Mouse (Mus musculus): Measurements from ENCODE around the gene Trmt2b. TPM values are rescaled to one million over a fixed set of nuclear protein-coding genes. Genes with fewer than 3 reads are reported as not detected.

The Trmt2b gene
- polyA plus RNA-seq, 1 experiment from 2014 or later, result 14.2 TPM

- WGBS, result 91% methylated on average over 10 of the region's 10 CpGs
- Histone ChIP-seq H3K9me3 (ENCODE audit: control insufficient read depth) (no peaks in the 10 kb centered on the region), H3K4me1 (replicated peaks; ENCODE audit: control insufficient read depth, insufficient read depth, low read length) (no peaks in the 10 kb centered on the region), H3K4me2 (replicated peaks; ENCODE audit: low read depth) (no peak overlapping the region), H3K4me3 (ENCODE audit: low read depth, low read length) (no peak overlapping the region), H3K36me3 (ENCODE audit: control insufficient read depth, insufficient read depth) (peaks cover 8% of the 10 kb centered on the region), H3K27me3 (replicated peaks; ENCODE audit: control insufficient read depth, insufficient read depth, low read length) (no peaks in the 10 kb centered on the region), H3K27ac (ENCODE audit: low read depth, low read length) (no peak overlapping the region), H3K9ac (ENCODE audit: low read depth, low read length) (no peak overlapping the region)
- no peak for ATAC-seq
- TF ChIP-seq CTCF (IDR thresholded peaks at IDR 0.05; ENCODE audit: low read depth), result no peak
Observed at GRCm38 (mm10) chrX:134238266-134238665, 38.5 kb downstream of the Trmt2b start.

- H3K9ac ChIP-seq (ENCODE audit: low read depth, low read length), result no peak overlapping the region
- no peak for TF ChIP-seq CTCF (IDR thresholded peaks at IDR 0.05; ENCODE audit: low read depth)
- 86% methylated on average over 1 of the region's 1 CpGs for WGBS
Observed at GRCm38 (mm10) chrX:134233048-134233447, 43.7 kb downstream of the Trmt2b start.

GRCm38 (mm10) chrX:134221856-134222255 is 54.9 kb downstream of the Trmt2b start, which contains the start of gene Nox1:
Gene Nox1, minus strand, starts transcription at chrX:134221956.
- Histone ChIP-seq H3K4me1 (replicated peaks; ENCODE audit: control insufficient read depth, insufficient read depth, low read length) (no peaks in the 10 kb centered on the region), H3K4me3 (ENCODE audit: low read depth, low read length) (no peak within 1 kb of the TSS), H3K27ac (ENCODE audit: low read depth, low read length) (no peak within 1 kb of the TSS), H3K4me2 (replicated peaks; ENCODE audit: low read depth) (no peak within 1 kb of the TSS), H3K27me3 (replicated peaks; ENCODE audit: control insufficient read depth, insufficient read depth, low read length) (no peaks in the 10 kb centered on the region), H3K9me3 (ENCODE audit: control insufficient read depth) (no peaks in the 10 kb centered on the region), H3K36me3 (ENCODE audit: control insufficient read depth, insufficient read depth) (no peaks in the 10 kb centered on the region; the same call in 1 of the 2 replicates), H3K9ac (ENCODE audit: low read depth, low read length) (no peak within 1 kb of the TSS)
- no peak for ATAC-seq
- no peak for TF ChIP-seq CTCF (IDR thresholded peaks at IDR 0.05; ENCODE audit: low read depth)
- 55% methylated on average over 4 of the region's 4 CpGs for WGBS

More at GRCm38 (mm10) chrX:134233048-134233447, 43.7 kb downstream of the Trmt2b start:
- Histone ChIP-seq H3K36me3 (ENCODE audit: control insufficient read depth, insufficient read depth) (no peaks in the 10 kb centered on the region), H3K4me1 (replicated peaks; ENCODE audit: control insufficient read depth, insufficient read depth, low read length) (no peaks in the 10 kb centered on the region), H3K27ac (ENCODE audit: low read depth, low read length) (no peak overlapping the region), H3K9me3 (ENCODE audit: control insufficient read depth) (no peaks in the 10 kb centered on the region), H3K4me3 (ENCODE audit: low read depth, low read length) (no peak overlapping the region), H3K4me2 (replicated peaks; ENCODE audit: low read depth) (no peak overlapping the region), H3K27me3 (replicated peaks; ENCODE audit: control insufficient read depth, insufficient read depth, low read length) (no peaks in the 10 kb centered on the region)
- no peak for ATAC-seq

GRCm38 (mm10) chrX:134220618-134221017 is 56.2 kb downstream of the Trmt2b start:
- ATAC-seq, result no peak
- H3K4me2 ChIP-seq (replicated peaks; ENCODE audit: low read depth), result no peak overlapping the region
- 57% methylated on average over 3 of the region's 3 CpGs for WGBS

GRCm38 (mm10) chrX:134218161-134218560 is 58.6 kb downstream of the Trmt2b start:
- no peaks in the 10 kb centered on the region for H3K9me3 ChIP-seq (ENCODE audit: control insufficient read depth)
- no peak overlapping the region for H3K4me2 ChIP-seq (replicated peaks; ENCODE audit: low read depth)
- H3K36me3 ChIP-seq (ENCODE audit: control insufficient read depth, insufficient read depth), result no peaks in the 10 kb centered on the region; the same call in 1 of the 2 replicates
- no peak for TF ChIP-seq CTCF (IDR thresholded peaks at IDR 0.05; ENCODE audit: low read depth)
- H3K27ac ChIP-seq (ENCODE audit: low read depth, low read length), result no peak overlapping the region
- H3K27me3 ChIP-seq (replicated peaks; ENCODE audit: control insufficient read depth, insufficient read depth, low read length), result no peaks in the 10 kb centered on the region
- no peak for ATAC-seq
- H3K9ac ChIP-seq (ENCODE audit: low read depth, low read length), result no peak overlapping the region
- H3K4me3 ChIP-seq (ENCODE audit: low read depth, low read length), result no peak overlapping the region
- 71% methylated on average over 4 of the region's 4 CpGs for WGBS
- no peaks in the 10 kb centered on the region for H3K4me1 ChIP-seq (replicated peaks; ENCODE audit: control insufficient read depth, insufficient read depth, low read length)

More at GRCm38 (mm10) chrX:134220618-134221017, 56.2 kb downstream of the Trmt2b start:
- Histone ChIP-seq H3K4me3 (ENCODE audit: low read depth, low read length) (no peak overlapping the region), H3K4me1 (replicated peaks; ENCODE audit: control insufficient read depth, insufficient read depth, low read length) (no peaks in the 10 kb centered on the region), H3K36me3 (ENCODE audit: control insufficient read depth, insufficient read depth) (no peaks in the 10 kb centered on the region; the same call in 1 of the 2 replicates), H3K27ac (ENCODE audit: low read depth, low read length) (no peak overlapping the region), H3K9ac (ENCODE audit: low read depth, low read length) (no peak overlapping the region), H3K9me3 (ENCODE audit: control insufficient read depth) (no peaks in the 10 kb centered on the region), H3K27me3 (replicated peaks; ENCODE audit: control insufficient read depth, insufficient read depth, low read length) (no peaks in the 10 kb centered on the region)
- no peak for TF ChIP-seq CTCF (IDR thresholded peaks at IDR 0.05; ENCODE audit: low read depth)

GRCm38 (mm10) chrX:134211151-134211642 is 65.6 kb downstream of the Trmt2b start:
- Histone ChIP-seq H3K4me2 (replicated peaks; ENCODE audit: low read depth) (no peak overlapping the region), H3K36me3 (ENCODE audit: control insufficient read depth, insufficient read depth) (no peaks in the 10 kb centered on the region), H3K9ac (ENCODE audit: low read depth, low read length) (no peak overlapping the region), H3K4me1 (replicated peaks; ENCODE audit: control insufficient read depth, insufficient read depth, low read length) (no peaks in the 10 kb centered on the region), H3K27ac (ENCODE audit: low read depth, low read length) (no peak overlapping the region), H3K27me3 (replicated peaks; ENCODE audit: control insufficient read depth, insufficient read depth, low read length) (no peaks in the 10 kb centered on the region), H3K9me3 (ENCODE audit: control insufficient read depth) (no peaks in the 10 kb centered on the region), H3K4me3 (ENCODE audit: low read depth, low read length) (no peak overlapping the region)
- no peak for TF ChIP-seq CTCF (IDR thresholded peaks at IDR 0.05; ENCODE audit: low read depth)
- 95% methylated on average over 7 of the region's 7 CpGs for WGBS
- no peak for ATAC-seq

Measured in intestine, postnatal 0 days (tissue).